Mouse (Mus musculus): Measurements from ENCODE around the gene Zbtb38. TPM values are rescaled to one million over a fixed set of nuclear protein-coding genes. Genes with fewer than 3 reads are reported as not detected.

Zbtb38 gene
- total and polyA plus RNA-seq, 2 experiments from 2014 or later, result 38.7 to 46.5 TPM

- 85% methylated on average over 8 of the region's 8 CpGs for WGBS
- Histone ChIP-seq H3K27me3 (ENCODE audit: insufficient read depth, low read length) (no peaks in the 10 kb centered on the region), H3K4me1 (ENCODE audit: insufficient read depth, low read length) (no peaks in the 10 kb centered on the region), H3K36me3 (ENCODE audit: insufficient read depth, low read length) (no peaks in the 10 kb centered on the region), H3K9me3 (ENCODE audit: low read length) (no peaks in the 10 kb centered on the region), H3K27ac (no peak overlapping the region), H3K9ac (replicated peaks; ENCODE audit: low read length) (no peak overlapping the region), H3K4me3 (ENCODE audit: low read length) (no peak overlapping the region), H3K4me2 (ENCODE audit: low read depth, low read length) (no peak overlapping the region)
- TF ChIP-seq CTCF (IDR thresholded peaks at IDR 0.05; ENCODE audit: low read depth), result no peak
- ATAC-seq (no peak), DNase-seq (ENCODE audit: low spot score) (no peak)
Observed at GRCm38 (mm10) chr9:96782062-96782461, 29.4 kb upstream of the Zbtb38 start.

DNA sequence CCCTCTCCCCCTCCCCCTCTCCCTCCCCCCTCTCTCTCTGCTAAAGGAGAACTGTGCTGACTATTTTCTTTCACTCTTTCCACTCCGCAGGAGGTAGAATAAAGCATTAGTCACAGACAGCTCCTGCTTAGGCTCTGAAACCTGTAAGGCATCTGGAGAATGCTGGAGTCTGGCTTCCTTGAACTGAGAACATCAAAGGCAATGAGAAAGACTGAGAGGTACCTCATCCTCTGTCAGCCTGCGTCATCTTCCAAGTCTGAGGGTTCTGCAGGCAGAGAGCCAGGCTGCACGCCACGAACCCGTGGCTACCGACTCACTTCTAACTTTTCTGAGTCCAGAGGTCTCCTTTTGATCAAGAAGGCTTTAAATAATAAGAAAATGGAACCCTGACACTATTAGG is 20.5 kb upstream of the Zbtb38 start:
- Histone ChIP-seq H3K9ac (replicated peaks; ENCODE audit: low read length) (no peak overlapping the region), H3K27ac (no peak overlapping the region), H3K4me1 (ENCODE audit: insufficient read depth, low read length) (no peaks in the 10 kb centered on the region), H3K36me3 (ENCODE audit: insufficient read depth, low read length) (no peaks in the 10 kb centered on the region), H3K4me2 (ENCODE audit: low read depth, low read length) (no peak overlapping the region), H3K4me3 (ENCODE audit: low read length) (no peak overlapping the region), H3K27me3 (ENCODE audit: insufficient read depth, low read length) (no peaks in the 10 kb centered on the region), H3K9me3 (ENCODE audit: low read length) (no peaks in the 10 kb centered on the region)
- DNase-seq (ENCODE audit: low spot score), result no peak
- no peak for TF ChIP-seq CTCF (IDR thresholded peaks at IDR 0.05; ENCODE audit: low read depth)
- 17% methylated on average over 6 of the region's 6 CpGs for WGBS
- no peak for ATAC-seq

DNA sequence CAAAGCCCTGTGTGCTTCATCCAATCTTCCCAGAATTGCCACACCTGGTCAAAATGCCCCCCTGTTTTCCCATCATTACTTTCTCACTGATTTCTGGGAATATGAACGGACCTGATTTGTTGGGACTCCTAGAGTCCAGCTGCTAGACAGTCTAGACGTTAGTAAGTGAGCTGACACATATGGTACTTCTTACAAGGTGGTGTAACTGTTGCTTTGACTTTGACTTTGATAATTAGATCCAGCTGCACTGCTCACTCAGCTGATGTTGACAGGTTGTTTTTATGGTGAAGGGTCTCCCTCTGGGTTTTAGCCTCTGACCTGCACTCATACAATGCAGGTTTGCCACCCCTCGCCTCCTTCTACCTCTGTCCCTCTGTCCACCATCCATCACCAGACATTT is 17.8 kb upstream of the Zbtb38 start:
- H3K4me2 ChIP-seq (ENCODE audit: low read depth, low read length), result no peak overlapping the region
- TF ChIP-seq CTCF (IDR thresholded peaks at IDR 0.05; ENCODE audit: low read depth), result no peak
- no peaks in the 10 kb centered on the region for H3K9me3 ChIP-seq (ENCODE audit: low read length)
- no peak overlapping the region for H3K27ac ChIP-seq
- no peaks in the 10 kb centered on the region for H3K36me3 ChIP-seq (ENCODE audit: insufficient read depth, low read length)
- 84% methylated on average over 3 of the region's 3 CpGs for WGBS
- H3K4me1 ChIP-seq (ENCODE audit: insufficient read depth, low read length), result no peaks in the 10 kb centered on the region
- no peaks in the 10 kb centered on the region for H3K27me3 ChIP-seq (ENCODE audit: insufficient read depth, low read length)
- no peak for DNase-seq (ENCODE audit: low spot score)
- H3K4me3 ChIP-seq (ENCODE audit: low read length), result no peak overlapping the region
- ATAC-seq, result no peak
- H3K9ac ChIP-seq (replicated peaks; ENCODE audit: low read length), result no peak overlapping the region

GRCm38 (mm10) chr9:96769651-96770050 is 17.0 kb upstream of the Zbtb38 start:
- H3K4me1 ChIP-seq (ENCODE audit: insufficient read depth, low read length), result no peaks in the 10 kb centered on the region
- TF ChIP-seq CTCF (IDR thresholded peaks at IDR 0.05; ENCODE audit: low read depth), result no peak
- no peak for DNase-seq (ENCODE audit: low spot score)
- no peak overlapping the region for H3K4me2 ChIP-seq (ENCODE audit: low read depth, low read length)
- ATAC-seq, result no peak
- H3K36me3 ChIP-seq (ENCODE audit: insufficient read depth, low read length), result no peaks in the 10 kb centered on the region
- no peaks in the 10 kb centered on the region for H3K9me3 ChIP-seq (ENCODE audit: low read length)
- no peak overlapping the region for H3K27ac ChIP-seq
- no peak overlapping the region for H3K4me3 ChIP-seq (ENCODE audit: low read length)
- 87% methylated on average over 9 of the region's 9 CpGs for WGBS
- H3K27me3 ChIP-seq (ENCODE audit: insufficient read depth, low read length), result no peaks in the 10 kb centered on the region
- H3K9ac ChIP-seq (replicated peaks; ENCODE audit: low read length), result no peak overlapping the region

DNA sequence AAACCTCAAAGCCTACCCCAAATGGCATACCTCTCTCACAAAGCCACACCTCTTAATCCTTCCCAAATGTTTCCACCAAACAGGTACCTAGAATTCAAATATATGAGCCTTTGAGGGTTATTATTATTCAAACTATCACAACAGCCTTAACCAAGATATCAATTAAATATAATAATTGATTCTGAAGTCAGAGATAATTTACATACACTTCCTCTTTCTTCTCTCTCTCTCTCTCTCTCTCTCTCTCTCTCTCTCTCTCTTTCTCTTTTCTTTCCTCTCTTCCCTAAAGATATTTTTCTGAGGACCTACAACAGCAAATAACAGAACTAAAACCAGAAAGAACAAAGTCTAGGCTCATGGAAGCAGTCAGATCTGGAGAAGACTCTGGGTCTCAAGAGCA is 15.2 kb upstream of the Zbtb38 start:
- DNase-seq (ENCODE audit: low spot score) (no peak), ATAC-seq (no peak)
- no peak overlapping the region for H3K4me3 ChIP-seq (ENCODE audit: low read length)
- no peaks in the 10 kb centered on the region for H3K27me3 ChIP-seq (ENCODE audit: insufficient read depth, low read length)
- H3K9me3 ChIP-seq (ENCODE audit: low read length), result no peaks in the 10 kb centered on the region
- H3K9ac ChIP-seq (replicated peaks; ENCODE audit: low read length), result no peak overlapping the region
- H3K36me3 ChIP-seq (ENCODE audit: insufficient read depth, low read length), result no peaks in the 10 kb centered on the region
- no peak overlapping the region for H3K27ac ChIP-seq
- H3K4me1 ChIP-seq (ENCODE audit: insufficient read depth, low read length), result no peaks in the 10 kb centered on the region
- no peak overlapping the region for H3K4me2 ChIP-seq (ENCODE audit: low read depth, low read length)
- TF ChIP-seq CTCF (IDR thresholded peaks at IDR 0.05; ENCODE audit: low read depth), result no peak

DNA sequence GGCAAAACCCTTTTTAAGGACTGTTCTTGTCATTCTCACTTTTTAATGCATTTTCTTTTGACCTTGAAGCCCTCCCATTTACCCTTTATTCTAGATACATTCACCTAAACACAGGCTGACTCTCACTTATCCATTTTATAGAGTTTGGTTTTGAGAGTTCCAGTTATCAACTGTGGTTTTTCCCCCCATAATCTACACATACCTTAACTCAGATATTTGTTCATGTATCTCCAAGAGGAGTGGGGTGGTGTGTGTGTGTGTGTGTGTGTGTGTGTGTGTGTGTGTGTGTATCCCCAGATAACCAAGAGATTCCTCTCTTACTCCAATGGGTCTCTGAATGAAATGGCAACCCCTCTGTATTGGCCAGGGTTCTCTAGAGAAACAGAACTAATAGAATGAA is 13.4 kb upstream of the Zbtb38 start:
- no peak overlapping the region for H3K9ac ChIP-seq (replicated peaks; ENCODE audit: low read length)
- no peak overlapping the region for H3K4me2 ChIP-seq (ENCODE audit: low read depth, low read length)
- no peaks in the 10 kb centered on the region for H3K36me3 ChIP-seq (ENCODE audit: insufficient read depth, low read length)
- TF ChIP-seq CTCF (IDR thresholded peaks at IDR 0.05; ENCODE audit: low read depth), result no peak
- no peak for ATAC-seq
- H3K9me3 ChIP-seq (ENCODE audit: low read length), result no peaks in the 10 kb centered on the region
- H3K4me1 ChIP-seq (ENCODE audit: insufficient read depth, low read length), result no peaks in the 10 kb centered on the region
- DNase-seq (ENCODE audit: low spot score), result no peak
- H3K27me3 ChIP-seq (ENCODE audit: insufficient read depth, low read length), result no peaks in the 10 kb centered on the region
- no peak overlapping the region for H3K27ac ChIP-seq
- H3K4me3 ChIP-seq (ENCODE audit: low read length), result no peak overlapping the region

- Histone ChIP-seq H3K9me3 (ENCODE audit: low read length) (no peaks in the 10 kb centered on the region), H3K27me3 (ENCODE audit: insufficient read depth, low read length) (no peaks in the 10 kb centered on the region), H3K9ac (replicated peaks; ENCODE audit: low read length) (no peak overlapping the region), H3K4me2 (ENCODE audit: low read depth, low read length) (no peak overlapping the region), H3K36me3 (ENCODE audit: insufficient read depth, low read length) (no peaks in the 10 kb centered on the region), H3K4me1 (ENCODE audit: insufficient read depth, low read length) (no peaks in the 10 kb centered on the region), H3K27ac (no peak overlapping the region), H3K4me3 (ENCODE audit: low read length) (no peak overlapping the region)
- ATAC-seq, result no peak
- DNase-seq (ENCODE audit: low spot score), result no peak
- TF ChIP-seq CTCF (IDR thresholded peaks at IDR 0.05; ENCODE audit: low read depth), result no peak
- 79% methylated on average over 5 of the region's 5 CpGs for WGBS
Observed at GRCm38 (mm10) chr9:96765410-96765809, 12.8 kb upstream of the Zbtb38 start.
